ENCODE assay signal across 27 mouse cellular contexts in genomic region chr17:20071656-20072396, GRCm38 (mm10). TPM values are rescaled to one million over a fixed set of nuclear protein-coding genes. Genes with fewer than 3 reads are reported as not detected.
DNase-seq lines count a peak whose midpoint lies in the region; ATAC-seq and TF ChIP-seq lines count a peak whose summit lies in the region.
"Had no signal": no experiment of that assay in that cellular context is flagged by ENCODE, and none has a peak within 500 bp of the region (broad histone marks: within the 10 kb centered on the region; RNA-seq: fewer than 3 reads in every experiment).

No protein-coding gene starts in this region.

- no peaks in the 10 kb centered on the region for H3K36me3 ChIP-seq in intestine, embryonic 14.5 days (ENCODE audit: control insufficient read depth, insufficient read depth, low read length)
- H3K36me3 ChIP-seq in intestine, embryonic 16.5 days (ENCODE audit: control insufficient read depth, insufficient read depth, low read length): no peaks in the 10 kb centered on the region
- H3K36me3 ChIP-seq in heart, adult 2 months (ENCODE audit: control insufficient read depth, insufficient read depth, low read length): no peaks in the 10 kb centered on the region
- H3K36me3 ChIP-seq: embryonic facial prominence, embryonic 10.5 days; embryonic facial prominence, embryonic 12.5 days; forebrain, embryonic 15.5 days; G1E had no signal

- no peaks in the 10 kb centered on the region for H3K4me1 ChIP-seq in intestine, embryonic 14.5 days (replicated peaks; ENCODE audit: control insufficient read depth, insufficient read depth, low read length)
- no peaks in the 10 kb centered on the region for H3K4me1 ChIP-seq in intestine, embryonic 16.5 days (ENCODE audit: control insufficient read depth, insufficient read depth, low read length)
- H3K4me1 ChIP-seq in heart, adult 2 months (ENCODE audit: control insufficient read depth, insufficient read depth, low read length): no peaks in the 10 kb centered on the region
- H3K4me1 ChIP-seq: embryonic facial prominence, embryonic 10.5 days; embryonic facial prominence, embryonic 12.5 days; forebrain, embryonic 13.5 days; forebrain, embryonic 15.5 days had no signal

- H3K9ac ChIP-seq in intestine, embryonic 14.5 days (ENCODE audit: low read length): no peak overlapping the region
- H3K9ac ChIP-seq in intestine, embryonic 16.5 days (ENCODE audit: low read depth, low read length): no peak overlapping the region
- H3K9ac ChIP-seq in heart, adult 2 months (ENCODE audit: low read depth, low read length): no peak overlapping the region
- H3K9ac ChIP-seq: embryonic facial prominence, embryonic 12.5 days; forebrain, embryonic 13.5 days; forebrain, embryonic 15.5 days; forebrain, postnatal 0 days had no signal

- no peaks in the 10 kb centered on the region for H3K79me2 ChIP-seq in heart, adult 2 months (replicated peaks; ENCODE audit: control insufficient read depth, insufficient read depth, low read length)

- no peak overlapping the region for H3K4me3 ChIP-seq in intestine, embryonic 14.5 days (ENCODE audit: low read depth, low read length)
- no peak overlapping the region for H3K4me3 ChIP-seq in intestine, embryonic 16.5 days (ENCODE audit: low read length)
- H3K4me3 ChIP-seq in heart, adult 2 months: no peak overlapping the region
- H3K4me3 ChIP-seq: embryonic facial prominence, embryonic 10.5 days; embryonic facial prominence, embryonic 12.5 days; forebrain, embryonic 13.5 days; forebrain, embryonic 15.5 days had no signal

- TF ChIP-seq EP300 in heart, adult 2 months (IDR thresholded peaks at IDR 0.05; ENCODE audit: insufficient read depth, low read depth, low read length): no peak

- intact Hi-C loops in heart, adult 2 months (cut with DNase I): no loop called here

- no peaks in the 10 kb centered on the region for H3K9me3 ChIP-seq in intestine, embryonic 14.5 days (ENCODE audit: control insufficient read depth, low read length)
- no peaks in the 10 kb centered on the region for H3K9me3 ChIP-seq in intestine, embryonic 16.5 days (ENCODE audit: control insufficient read depth, low read length)

- H3K27me3 ChIP-seq in intestine, embryonic 14.5 days (replicated peaks; ENCODE audit: control insufficient read depth, insufficient read depth, low read length): no peaks in the 10 kb centered on the region
- no peaks in the 10 kb centered on the region for H3K27me3 ChIP-seq in intestine, embryonic 16.5 days (replicated peaks; ENCODE audit: control insufficient read depth, insufficient read depth, low read length)
- H3K27me3 ChIP-seq in heart, adult 2 months (ENCODE audit: control insufficient read depth, insufficient read depth, low read length): no peaks in the 10 kb centered on the region
- H3K27me3 ChIP-seq: CH12.LX; embryonic facial prominence, embryonic 12.5 days; forebrain, embryonic 13.5 days; forebrain, embryonic 15.5 days had no signal

- no peak overlapping the region for H3K4me2 ChIP-seq in intestine, embryonic 14.5 days (ENCODE audit: low read length)
- H3K4me2 ChIP-seq in intestine, embryonic 16.5 days (ENCODE audit: low read depth, low read length): no peak overlapping the region
- H3K4me2 ChIP-seq: embryonic facial prominence, embryonic 12.5 days; forebrain, embryonic 13.5 days; forebrain, embryonic 15.5 days had no signal

- no peak overlapping the region for H3K27ac ChIP-seq in intestine, embryonic 14.5 days (ENCODE audit: low read depth)
- no peak overlapping the region for H3K27ac ChIP-seq in intestine, embryonic 16.5 days (ENCODE audit: low read length)
- no peak overlapping the region for H3K27ac ChIP-seq in heart, adult 2 months
- H3K27ac ChIP-seq: embryonic facial prominence, embryonic 10.5 days; embryonic facial prominence, embryonic 12.5 days; forebrain, embryonic 13.5 days; forebrain, embryonic 15.5 days had no signal

- WGBS in intestine, embryonic 14.5 days: 86% methylated on average over 4 of the region's 4 CpGs
- 81% methylated on average over 4 of the region's 4 CpGs for WGBS in intestine, embryonic 16.5 days
- 69% methylated on average over 4 of the region's 4 CpGs for WGBS in large intestine, adult 2 months
- WGBS in heart, adult 2 months: 83% methylated on average over 4 of the region's 4 CpGs

- peak; percentile 86 for ATAC-seq in intestine, embryonic 14.5 days (replicated peaks; ENCODE audit: low FRiP score, low TSS enrichment, low read depth)
- peak; percentile 99 for ATAC-seq in intestine, embryonic 16.5 days
- ATAC-seq: CD4-positive, CD25-positive, alpha-beta regulatory T cell, adult 4 months; forebrain, embryonic 13.5 days; forebrain, embryonic 15.5 days; forebrain, postnatal 0 days had no signal

- no peak for TF ChIP-seq POLR2A in heart, adult 2 months (IDR thresholded peaks at IDR 0.05; ENCODE audit: insufficient read depth, low read depth, low read length)

- no peak for DNase-seq in intestine, embryonic 14.5 days (ENCODE audit: low spot score)
- peak; percentile 57 for DNase-seq in large intestine, adult 2 months (ENCODE audit: low read depth, low spot score)
- no peak for DNase-seq in Muller cell, postnatal 12 days (ENCODE audit: inconsistent ontology term)
- no peak for DNase-seq in heart, adult 2 months
- DNase-seq: adrenal gland, adult 2 months; adrenal gland, postnatal 10 days; adrenal gland, postnatal 25 days; B cell, adult 2 months; cerebellum, adult 11-12 months; cerebellum, adult 2 months; cerebellum, adult 9-10 months; cerebellum, postnatal 10 days; cerebellum, postnatal 25 days; forebrain, postnatal 0 days had no signal

- TF ChIP-seq CTCF in heart, adult 2 months (IDR thresholded peaks at IDR 0.05): no peak

RNA-seq across cellular contexts. Expression of gene Vmn2r104, which starts 23.7 kb away (rescaled TPM):
- not detected in 2 replicates for polyA plus RNA-seq in intestine, embryonic 14.5 days (2014; fragmentation: Nextera tagmentation; extraction: Ambion mirVana)
- polyA plus RNA-seq in intestine, embryonic 16.5 days (2015; fragmentation: Nextera tagmentation; extraction: Ambion mirVana): not detected in 2 replicates
- polyA plus RNA-seq in large intestine, adult 2 months (2012; rRNA removed): not detected in 2 replicates
- not detected for total RNA-seq in heart, adult 2 months (2021)
- not detected in 2 replicates for polyA plus RNA-seq in heart, adult 2 months (2012; rRNA removed)
- total RNA-seq: adrenal gland, adult 2 months; adrenal gland, postnatal 10 days; adrenal gland, postnatal 25 days; adrenal gland, postnatal 4 days; CH12.LX; forebrain, postnatal 0 days had no signal
- polyA plus RNA-seq: adrenal gland, adult 2 months; brain, embryonic 14.5 days; CD4-positive, CD25-positive, alpha-beta regulatory T cell, adult 4 months; cerebellum, adult 2 months; cortical plate, adult 2 months; embryonic facial prominence, embryonic 10.5 days; embryonic facial prominence, embryonic 12.5 days; embryonic facial prominence, embryonic 14.5 days; forebrain, embryonic 11.5 days; forebrain, embryonic 13.5 days; forebrain, embryonic 15.5 days; forebrain, postnatal 0 days; G1E had no signal

RNA-seq across cellular contexts. Expression of gene Fpr-rs7, which starts 42.2 kb away (rescaled TPM):
- not detected in 2 replicates for polyA plus RNA-seq in intestine, embryonic 14.5 days (2014; fragmentation: Nextera tagmentation; extraction: Ambion mirVana)
- not detected in 2 replicates for polyA plus RNA-seq in intestine, embryonic 16.5 days (2015; fragmentation: Nextera tagmentation; extraction: Ambion mirVana)
- not detected in 2 replicates for polyA plus RNA-seq in large intestine, adult 2 months (2012; rRNA removed)
- not detected for total RNA-seq in heart, adult 2 months (2021)
- polyA plus RNA-seq in heart, adult 2 months (2012; rRNA removed): not detected in 2 replicates
- total RNA-seq: adrenal gland, adult 2 months; adrenal gland, postnatal 10 days; adrenal gland, postnatal 25 days; adrenal gland, postnatal 4 days; CH12.LX; forebrain, postnatal 0 days; G1E had no signal
- polyA plus RNA-seq: adrenal gland, adult 2 months; brain, embryonic 14.5 days; CD4-positive, CD25-positive, alpha-beta regulatory T cell, adult 4 months; cerebellum, adult 2 months; cortical plate, adult 2 months; embryonic facial prominence, embryonic 10.5 days; embryonic facial prominence, embryonic 12.5 days; embryonic facial prominence, embryonic 14.5 days; forebrain, embryonic 11.5 days; forebrain, embryonic 13.5 days; forebrain, embryonic 15.5 days; forebrain, postnatal 0 days; G1E had no signal
